Mouse (Mus musculus) right cerebral cortex, postnatal 14 days (tissue): ENCODE measurements around the gene Greb1.
A peak's percentile ranks its signal among the peaks of the same experiment; 100 is the strongest.

Experiments
- DNase-seq: peaks from one replicate; pipeline ENCODE4 v3.0.0; 2022

Greb1 gene

DNA sequence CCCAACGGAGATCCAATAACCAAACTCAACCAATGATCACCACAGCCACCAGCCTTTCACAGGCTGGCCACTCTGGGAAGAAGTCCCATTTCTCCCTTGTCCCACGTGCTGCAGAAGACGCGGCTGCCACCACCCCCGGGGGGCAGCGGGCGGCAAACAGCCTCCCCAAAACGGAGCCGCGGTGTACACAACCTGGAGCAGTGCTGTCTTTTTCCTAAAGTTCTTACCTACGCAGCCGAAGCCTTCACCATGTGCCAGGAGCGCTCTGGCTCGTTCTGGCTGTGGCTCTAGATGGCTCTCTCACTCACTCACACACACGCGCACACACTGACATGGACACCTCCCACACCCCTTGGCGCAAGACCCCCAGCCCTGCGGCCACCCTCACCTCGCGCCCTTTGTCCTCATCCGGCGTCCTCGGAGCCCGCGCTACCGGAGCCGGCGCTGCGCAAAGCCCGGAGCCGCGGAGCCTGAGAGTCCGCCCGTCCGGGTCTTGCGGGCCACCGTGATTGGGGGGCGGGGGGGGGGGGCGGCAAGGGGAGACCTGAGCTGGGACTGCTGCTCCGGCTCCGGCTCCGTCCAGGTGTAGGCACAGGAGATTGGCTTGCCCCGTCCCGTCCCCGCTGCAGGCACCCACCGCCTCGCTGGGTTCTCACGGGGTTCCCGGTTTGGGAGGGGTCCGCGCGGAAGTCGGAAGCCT is at the start of gene Greb1:
Gene Greb1, minus strand, starts transcription at position 628 of the 700 bp plus-strand sequence.
- no peak for DNase-seq

GRCm38 (mm10) chr12:16849821-16850220 is 49.1 kb upstream of the Greb1 start:
- no peak for DNase-seq

DNA sequence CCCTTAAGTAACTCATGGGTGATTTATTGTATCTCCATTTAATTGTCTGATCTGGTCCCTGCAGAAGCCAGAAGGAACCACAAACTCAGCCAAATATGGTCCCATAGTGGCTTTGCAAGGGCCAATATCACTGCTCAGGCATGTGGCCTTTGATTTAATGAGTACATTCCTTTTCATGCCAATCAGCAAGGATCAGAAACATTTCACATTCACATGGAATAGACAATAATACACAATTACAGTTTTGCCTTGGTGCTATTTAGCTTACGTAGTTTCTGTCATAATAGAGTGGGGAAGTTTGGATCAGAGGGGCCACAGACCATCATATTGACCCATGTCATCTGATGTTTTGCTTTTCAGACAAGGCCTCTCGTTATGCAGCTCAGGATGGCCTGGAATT is 47.8 kb upstream of the Greb1 start:
- no peak for DNase-seq

- DNase-seq, result no peak
These were observed 46.6 kb upstream of the Greb1 start for GRCm38 (mm10) chr12:16847204-16847792.

GRCm38 (mm10) chr12:16844623-16845592 is 44.2 kb upstream of the Greb1 start:
- DNase-seq, result peak; percentile 17

DNA sequence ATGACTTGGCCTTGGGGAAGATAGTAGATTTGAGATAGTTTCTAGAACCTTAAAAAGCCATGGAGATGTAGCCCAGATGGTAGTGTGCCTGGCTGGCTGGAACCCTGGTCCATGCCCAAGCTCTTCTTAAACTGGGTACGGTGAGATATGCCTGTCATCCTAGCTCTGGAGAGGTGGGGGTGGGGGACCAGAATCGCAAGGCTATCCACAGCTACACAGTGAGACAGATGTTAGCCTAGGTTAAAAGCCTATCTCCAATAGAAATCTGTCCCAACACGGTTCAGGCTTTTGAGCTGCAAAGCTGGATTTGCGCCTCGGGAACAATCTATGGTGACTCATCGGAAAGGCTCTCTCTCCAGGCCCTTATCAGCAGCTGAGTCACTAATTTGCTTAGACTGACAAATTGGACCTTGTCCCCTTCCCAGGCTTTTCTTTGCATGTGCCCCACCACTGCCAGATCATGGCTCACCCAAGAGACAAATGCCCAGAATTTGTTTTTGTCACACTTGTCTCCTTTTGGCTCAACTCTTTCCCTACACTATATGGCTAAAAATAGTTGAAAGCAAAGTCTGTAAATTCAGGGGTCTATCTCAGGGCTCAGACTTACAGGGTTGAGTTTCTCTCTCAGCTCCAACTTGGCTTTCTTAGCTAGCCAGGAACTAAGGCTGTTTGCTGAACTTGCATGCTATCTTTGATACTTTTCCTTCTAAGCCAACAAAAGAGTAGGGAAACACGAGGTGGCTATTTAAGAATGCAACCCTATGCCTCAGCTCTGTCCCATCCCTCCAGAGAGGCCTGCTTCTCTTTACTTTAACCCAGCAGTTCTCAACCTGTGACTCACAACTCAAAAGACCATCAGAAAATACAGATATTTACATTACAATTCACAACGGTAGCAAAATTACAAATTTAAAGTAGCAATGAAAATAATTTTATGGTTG is 40.4 kb upstream of the Greb1 start:
- DNase-seq, result no peak

GRCm38 (mm10) chr12:16837766-16838165 is 37.1 kb upstream of the Greb1 start:
- no peak for DNase-seq

DNA sequence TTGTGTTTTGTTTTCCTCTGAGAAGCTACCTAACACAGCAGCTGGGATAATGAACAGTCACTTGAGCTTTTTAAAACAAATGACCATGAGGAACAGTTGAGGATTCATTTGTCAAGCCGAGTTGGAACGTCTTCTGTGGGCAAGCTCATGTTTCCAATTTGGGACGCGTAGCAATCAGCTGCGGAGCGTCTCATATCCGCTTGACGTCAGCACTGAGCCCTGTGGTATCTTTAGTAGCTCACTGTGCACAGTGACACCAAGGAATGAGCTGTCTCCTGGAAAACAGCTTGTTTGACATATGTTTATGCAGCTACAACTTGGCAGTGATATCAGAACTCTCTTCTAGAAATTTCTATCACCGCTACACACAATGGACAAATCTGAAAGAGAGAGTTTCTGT is 35.5 kb upstream of the Greb1 start:
- DNase-seq, result peak; percentile 54

DNA sequence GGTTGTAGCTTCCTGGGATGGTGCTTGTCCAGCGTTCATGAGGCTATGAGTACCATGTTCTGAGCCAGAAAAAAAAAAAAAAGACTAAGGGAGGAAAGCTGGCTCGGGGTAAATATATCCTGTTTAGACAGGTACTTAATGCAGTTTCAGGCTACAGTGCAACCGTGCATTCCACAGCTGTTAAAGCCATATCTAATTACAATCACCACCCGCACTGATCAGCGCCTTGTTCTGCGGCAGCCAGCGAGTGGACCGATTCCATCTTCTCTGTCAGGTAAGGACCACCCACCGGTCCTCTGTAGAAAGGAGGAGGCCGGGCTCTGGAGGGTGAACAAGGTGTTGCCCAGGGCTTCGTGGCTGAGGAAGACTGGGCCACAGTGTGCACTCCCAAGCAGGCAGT is 34.0 kb upstream of the Greb1 start:
- DNase-seq, result no peak

DNA sequence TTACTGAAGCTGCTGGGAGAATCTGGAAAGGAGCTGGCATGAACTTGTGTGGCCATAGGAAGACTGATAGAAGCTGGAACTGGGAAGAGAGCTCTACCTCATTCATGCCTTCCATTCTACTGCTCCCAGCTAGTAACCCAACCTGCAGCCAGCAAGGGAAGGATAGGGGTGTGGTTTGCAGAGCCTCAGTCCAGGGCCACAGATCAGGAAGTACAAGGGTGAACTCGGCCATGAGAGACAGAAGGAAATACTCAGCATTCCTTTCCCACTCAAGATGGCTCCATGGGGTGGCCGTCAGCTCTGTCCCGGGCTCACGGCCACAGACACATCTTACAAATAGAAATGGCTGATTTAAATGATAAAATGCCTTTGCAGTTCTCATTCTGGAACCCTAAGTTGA is 30.4 kb upstream of the Greb1 start:
- DNase-seq, result no peak

DNA sequence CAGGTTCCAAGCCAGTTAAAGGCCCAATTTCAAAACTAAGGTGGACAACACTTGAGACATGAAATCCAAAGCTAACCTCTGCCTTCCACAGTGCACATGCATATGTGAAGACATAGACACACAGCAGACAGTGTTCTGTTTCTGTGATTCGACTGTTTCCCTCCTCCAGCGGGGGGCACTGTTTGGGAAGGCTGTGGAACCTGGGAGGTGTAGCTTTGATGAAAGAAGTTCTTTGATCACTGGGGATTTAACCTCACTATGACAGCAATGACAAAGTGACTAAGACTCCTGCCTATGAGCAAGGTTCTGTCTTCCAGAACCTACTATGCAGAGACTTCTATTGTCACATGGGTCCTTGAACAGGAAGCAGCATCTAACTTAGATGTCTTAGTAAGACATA is 29.1 kb upstream of the Greb1 start:
- no peak for DNase-seq

DNA sequence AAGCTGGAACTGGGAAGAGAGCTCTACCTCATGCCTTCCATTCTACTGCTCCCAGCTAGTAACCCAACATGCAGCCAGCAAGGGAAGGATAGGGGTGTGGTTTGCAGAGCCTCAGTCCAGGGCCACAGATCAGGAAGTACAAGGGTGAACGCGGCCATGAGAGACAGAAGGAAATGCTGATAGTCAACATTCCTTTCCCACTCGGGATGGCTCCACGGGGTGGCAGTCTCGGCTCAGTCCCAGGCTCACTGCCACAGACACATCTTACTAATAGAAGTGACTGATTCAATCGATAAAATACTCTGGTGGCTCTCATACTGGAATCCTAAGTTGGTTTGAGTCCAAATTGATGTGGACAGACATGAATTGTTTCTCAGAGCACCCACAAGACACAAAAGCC is 27.8 kb upstream of the Greb1 start:
- peak; percentile 42 for DNase-seq

GRCm38 (mm10) chr12:16823701-16824100 is 23.0 kb upstream of the Greb1 start:
- DNase-seq, result no peak

DNA sequence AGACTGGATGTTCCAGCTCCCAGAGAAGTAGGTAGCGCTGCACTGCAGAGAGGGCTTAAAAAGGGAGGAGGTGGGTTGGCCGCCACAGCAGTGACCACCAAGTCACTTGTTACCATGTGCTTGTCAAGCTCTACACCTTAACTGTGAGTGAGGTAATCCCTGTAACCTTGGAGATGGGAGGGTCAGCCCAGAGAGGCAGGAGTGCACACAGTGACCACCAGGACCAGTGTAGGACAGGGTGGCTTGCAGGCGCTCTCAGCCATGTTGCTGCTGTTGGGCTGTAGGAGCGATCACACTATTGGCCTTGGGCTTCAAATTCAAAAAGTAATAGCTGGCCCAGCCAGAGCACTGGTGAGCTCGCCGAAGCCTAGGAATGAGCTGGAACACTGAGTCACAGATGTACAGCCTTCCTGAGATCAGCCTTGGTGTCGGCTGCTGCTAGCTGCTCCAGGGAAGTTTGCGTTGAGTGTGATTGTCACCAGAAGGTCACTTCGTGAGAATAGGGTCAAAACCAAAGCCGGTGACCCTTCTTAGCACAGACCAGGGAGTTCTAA is 21.6 kb upstream of the Greb1 start:
- DNase-seq, result no peak

- no peak for DNase-seq
These were observed 20.1 kb upstream of the Greb1 start for GRCm38 (mm10) chr12:16820761-16821160.

GRCm38 (mm10) chr12:16818513-16818912 is 17.8 kb upstream of the Greb1 start:
- no peak for DNase-seq

GRCm38 (mm10) chr12:16817147-16817546 is 16.5 kb upstream of the Greb1 start:
- DNase-seq, result no peak

- no peak for DNase-seq
These were observed 10.8 kb upstream of the Greb1 start for GRCm38 (mm10) chr12:16811477-16811876.

DNA sequence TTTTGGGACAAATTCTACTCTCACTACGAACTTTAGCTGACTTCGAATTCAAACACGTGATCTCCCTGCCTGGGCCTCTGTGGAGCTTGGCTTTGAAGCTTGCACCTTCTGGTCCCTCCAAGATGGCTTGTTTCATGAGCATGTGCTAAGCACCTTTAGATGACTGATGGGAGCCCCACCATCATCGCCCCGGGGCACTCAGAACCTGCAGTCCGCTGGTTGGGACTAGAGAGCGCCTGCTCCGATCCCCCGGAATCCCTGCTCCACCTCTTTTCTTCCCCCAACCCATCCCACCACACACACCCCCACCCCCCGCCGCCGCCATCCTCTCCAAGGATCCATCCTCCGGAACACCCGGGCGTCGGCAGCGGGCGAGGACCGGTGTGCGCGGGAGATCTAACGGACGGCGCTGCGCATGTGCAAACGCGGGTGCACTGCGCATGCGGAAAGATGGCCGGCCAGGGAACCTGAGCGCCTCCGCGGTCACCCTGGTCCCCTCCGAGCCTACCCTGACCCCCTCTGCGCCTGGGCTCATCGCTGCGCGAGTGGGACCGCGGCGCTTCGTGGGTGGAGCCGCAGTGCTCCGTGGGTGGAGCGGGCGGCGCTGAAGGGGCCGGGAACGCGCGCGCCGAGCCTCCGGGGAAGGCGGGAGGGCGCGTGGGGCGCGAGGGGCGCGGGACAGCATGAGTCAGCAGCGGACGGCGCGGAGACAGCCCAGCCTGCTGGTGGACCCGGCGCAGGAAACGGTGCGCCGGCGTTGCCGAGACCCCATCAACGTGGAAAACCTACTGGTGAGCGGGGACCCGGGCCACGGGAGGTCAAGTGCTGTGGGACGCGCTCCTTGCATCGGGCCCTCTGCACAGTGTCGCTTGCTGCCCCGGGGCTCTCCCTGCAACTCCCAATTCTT is 10.1 kb upstream of the Greb1 start, which contains the start of gene E2f6:
Gene E2f6, plus strand, starts transcription at position 439 of the 907 bp plus-strand sequence.
- peak; percentile 86 for DNase-seq

DNA sequence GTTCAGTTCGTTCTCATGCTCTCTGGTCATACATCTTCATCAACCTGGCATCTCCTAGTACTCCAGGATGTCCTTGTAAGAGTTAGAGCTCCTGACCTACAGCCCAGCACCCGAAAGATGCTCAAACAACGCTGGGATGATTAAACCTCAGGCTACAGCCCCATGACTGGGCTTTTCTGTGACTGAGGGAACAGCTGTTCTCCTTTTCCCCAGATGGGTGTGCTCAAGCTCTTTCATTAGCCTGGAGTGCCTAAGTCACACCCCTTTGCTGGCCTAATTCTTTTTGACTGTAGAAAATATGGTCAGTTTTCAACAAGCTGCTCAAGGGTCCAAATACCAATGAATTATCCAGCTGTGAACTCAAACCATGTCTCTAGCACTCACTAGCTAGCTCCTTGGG is 7.4 kb upstream of the Greb1 start:
- peak; percentile 25 for DNase-seq

DNA sequence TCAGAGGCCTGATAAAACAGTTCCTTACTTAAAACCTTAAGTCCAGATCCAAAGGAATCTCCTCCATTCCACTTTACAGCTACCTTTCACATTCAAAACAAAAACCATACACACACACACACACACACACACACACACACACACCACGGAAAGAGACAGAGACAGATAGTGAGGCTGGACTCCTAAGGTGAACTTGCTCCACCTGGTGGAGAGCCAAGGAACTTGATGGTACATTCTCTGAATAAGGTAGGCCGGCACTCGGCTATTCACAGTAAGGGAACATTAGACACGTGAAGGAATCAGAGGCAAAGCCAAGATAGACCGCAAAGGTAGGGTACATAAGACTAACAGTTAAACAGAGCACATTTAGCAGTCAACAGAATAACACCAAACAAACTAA is 4.8 kb upstream of the Greb1 start:
- peak; percentile 90 for DNase-seq
